Mouse (Mus musculus) cerebellum, postnatal 4 days (tissue): ENCODE results near the gene Flad1.

ENCODE experiments used
- DNase-seq, 2 experiments: peaks; one replicate each; pipeline ENCODE4 v3.0.0; 2022; ENCODE audit warnings: low spot score in 2 of 2, mixed read lengths in 1 of 2

Flad1 gene

DNA sequence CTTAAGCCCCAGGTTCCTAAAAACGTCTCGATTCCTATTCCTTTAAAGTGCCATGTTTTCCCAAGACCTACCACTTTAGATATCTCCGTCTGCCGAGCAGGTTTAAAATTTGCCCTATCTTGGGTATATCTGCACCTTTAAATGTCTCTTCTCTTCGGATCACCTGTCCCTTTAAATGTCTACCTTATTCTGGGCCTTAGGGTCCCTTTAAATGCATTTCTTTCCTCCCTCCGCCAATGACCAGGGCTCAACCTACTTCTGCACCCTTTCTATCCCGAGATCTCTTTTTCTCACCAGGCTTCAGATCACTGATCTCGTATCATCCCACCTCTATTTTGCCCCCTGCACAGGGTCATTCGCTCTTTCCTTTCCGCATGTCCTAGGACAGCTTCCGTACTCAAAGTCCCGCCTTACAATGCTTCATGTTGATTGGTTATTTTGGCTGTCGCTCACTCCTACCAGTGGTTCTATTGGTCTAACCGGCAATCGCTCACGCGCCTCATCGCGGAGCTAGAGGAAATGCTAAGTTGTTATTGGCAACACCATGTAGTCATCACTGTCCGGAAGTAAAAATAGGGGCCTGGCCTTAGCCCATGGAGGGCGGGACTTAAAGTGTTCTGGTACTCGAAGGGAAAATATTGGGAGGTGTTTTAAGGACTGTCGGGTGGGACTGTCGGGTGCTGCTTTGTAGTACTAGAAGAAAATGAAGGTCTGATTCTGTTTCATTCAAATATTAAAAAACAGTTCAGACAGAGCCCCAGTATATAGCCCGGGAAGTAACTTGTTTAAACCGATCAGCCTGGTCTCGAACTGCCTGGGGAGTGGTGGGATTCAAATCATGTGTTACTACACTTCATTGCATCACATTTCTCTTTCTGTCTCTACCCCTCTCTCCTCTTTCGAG is at the start of gene Flad1:
TSS of gene Flad1 (minus strand) at position 381 of the 904 bp plus-strand sequence.
- peak; percentile 97 to 100 for DNase-seq

- DNase-seq: peak; percentile 83 to 91
Observed at GRCm38 (mm10) chr3:89458965-89459807, 47.5 kb upstream of the Flad1 start.

DNA sequence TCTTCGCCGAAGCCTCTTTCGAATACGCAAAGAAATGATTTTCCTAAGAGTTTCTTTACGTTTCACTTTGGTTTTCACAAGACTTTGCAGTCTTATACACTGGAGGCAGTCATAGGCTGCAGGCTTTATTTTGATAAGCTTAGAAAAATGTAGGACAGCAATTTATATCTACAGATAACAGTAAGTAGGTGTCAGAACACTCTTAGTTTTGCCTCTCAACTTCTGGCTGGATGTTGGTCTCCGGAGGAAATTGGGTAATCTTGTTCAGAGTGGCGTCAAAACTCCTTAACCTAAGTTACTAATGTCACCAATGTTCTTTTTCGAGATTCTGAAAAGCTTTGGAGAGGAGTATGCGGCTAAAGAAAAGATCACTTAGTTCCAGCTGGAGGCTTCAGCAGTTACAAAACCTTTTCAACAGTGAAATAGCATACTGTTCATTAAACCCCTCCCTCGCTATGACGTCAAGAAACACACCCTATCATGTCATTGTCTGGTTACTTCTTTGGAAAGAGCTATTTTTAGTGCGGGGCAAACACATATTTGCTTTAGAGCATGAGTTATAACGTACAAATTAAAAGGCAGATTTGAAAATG is 46.8 kb upstream of the Flad1 start:
- no peak for DNase-seq

GRCm38 (mm10) chr3:89456726-89457665 is 45.3 kb upstream of the Flad1 start:
- DNase-seq: peak in 1 of 2 experiments; percentile 52

DNA sequence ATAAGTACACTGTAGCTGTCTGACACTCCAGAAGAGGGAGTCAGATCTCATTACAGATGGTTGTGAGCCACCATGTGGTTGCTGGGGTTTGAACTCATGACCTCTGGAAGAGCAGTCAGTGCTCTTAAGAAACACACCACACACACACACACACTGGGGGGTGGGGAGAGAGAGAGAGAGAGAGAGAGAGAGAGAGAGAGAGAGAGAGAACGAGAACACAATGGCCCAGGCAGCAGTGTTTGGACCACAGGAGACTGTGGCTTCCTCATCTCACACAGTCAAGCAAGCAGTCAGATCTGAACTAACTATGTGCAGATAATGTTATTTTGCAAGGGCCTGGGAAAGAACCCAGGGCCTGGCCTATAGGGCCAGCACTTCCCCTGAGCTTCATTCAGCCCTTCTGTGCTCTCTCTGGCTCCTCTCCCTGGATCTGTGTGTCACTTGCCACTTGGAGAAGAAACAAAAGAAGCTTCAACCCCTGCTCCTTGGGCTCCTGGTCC is 44.2 kb upstream of the Flad1 start:
- no peak for DNase-seq

DNA sequence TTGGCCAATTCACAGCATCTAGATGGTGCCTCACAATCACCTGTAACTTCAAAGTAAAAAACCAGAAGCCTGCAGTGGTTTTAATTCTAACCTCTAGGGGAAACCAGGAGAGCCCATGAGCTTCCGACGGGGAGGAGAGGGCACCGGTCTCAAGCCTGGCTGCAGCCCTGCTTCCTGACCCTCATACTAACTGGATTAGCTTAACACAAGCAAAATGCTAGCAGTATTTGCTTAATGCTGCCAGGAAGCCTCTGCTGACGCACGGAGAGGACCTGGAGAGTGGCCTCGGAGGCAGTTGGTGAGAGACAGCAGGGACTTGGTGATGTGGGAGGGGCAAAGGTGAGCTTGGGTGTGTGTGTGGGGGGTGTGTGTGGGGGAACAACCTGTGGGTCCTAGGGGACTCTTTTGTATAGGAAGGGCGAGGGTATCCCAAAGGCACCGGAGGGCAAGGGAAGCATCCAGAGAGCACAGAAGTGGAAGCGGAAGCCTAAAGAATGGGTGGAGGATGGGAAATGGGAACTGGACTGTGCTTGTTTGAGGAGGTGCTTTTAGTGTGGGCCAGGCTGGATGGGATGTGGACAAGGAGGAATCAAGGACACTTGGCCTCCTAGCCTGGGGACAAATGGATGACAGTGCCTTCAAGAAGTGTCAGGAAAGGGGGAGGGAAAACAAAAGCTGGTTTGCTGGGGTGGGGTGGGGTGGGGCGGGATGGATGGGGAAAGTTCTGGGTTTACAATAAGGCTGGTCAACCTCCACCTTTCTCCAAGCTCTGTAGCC is 42.9 kb upstream of the Flad1 start, which contains the start of gene Pmvk:
TSS of gene Pmvk (plus strand) at position 141 of the 777 bp plus-strand sequence.
- DNase-seq: no peak

- no peak for DNase-seq
Observed at GRCm38 (mm10) chr3:89451916-89452315, 40.2 kb upstream of the Flad1 start.

DNA sequence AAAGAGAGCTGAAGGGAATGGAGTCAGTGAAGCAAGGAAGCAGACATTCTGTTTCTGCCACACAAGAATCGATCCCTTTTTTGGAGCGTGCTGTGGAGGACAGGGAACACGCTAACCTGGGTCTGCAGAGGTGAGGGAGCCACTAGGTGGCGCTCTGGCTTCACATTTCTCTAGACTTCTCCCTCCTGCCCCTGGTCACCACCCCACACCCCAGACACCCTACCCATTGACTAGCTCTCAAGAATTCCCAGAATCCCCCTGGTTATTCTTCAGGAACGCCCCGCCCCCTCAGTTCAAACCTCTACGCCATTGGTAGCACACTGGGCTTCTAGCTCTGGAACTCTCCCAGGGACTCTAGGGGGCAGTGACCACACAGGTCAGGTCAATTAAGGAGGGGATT is 37.9 kb upstream of the Flad1 start:
- peak; percentile 51 to 69 for DNase-seq

DNA sequence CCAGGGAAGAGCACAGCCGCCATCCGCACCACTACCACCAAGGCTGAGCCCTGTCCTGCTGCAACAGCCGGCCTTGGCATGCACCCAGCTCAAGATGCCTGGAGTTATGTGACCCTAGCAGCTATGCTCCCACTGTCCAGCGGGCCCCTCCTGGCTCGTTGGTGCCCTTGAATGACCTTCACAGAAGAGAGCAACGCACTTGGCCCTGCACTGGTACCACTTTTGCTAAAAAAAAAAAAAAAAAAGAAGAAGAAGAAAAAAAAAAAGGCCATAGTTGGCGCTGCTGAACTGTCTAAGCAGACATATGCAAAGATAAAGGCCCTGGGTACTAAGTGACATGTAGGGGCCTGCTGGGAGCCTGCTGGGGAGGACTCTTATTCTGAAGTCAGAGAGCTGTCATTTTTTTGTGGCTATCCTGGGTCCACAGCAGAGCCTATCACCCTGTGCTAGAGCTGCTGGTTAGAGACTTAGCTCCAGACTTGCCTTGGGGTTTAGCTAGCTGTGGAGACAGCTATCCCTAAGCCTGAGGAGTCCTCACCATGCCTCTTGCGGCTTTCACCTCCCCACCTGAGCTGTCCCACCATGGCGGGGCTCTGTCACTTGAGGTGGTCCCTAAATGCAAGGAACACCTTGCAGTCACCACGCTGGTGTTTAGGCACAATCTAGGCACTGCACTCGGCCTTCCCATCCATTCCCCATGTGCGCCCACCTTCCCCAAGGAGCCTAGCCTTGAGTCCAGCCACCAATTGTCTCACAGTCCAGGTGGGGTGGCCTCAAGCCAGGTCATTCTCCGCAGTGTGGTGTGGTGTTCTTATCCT is 37.3 kb upstream of the Flad1 start:
- DNase-seq: peak in 1 of 2 experiments; percentile 25

- DNase-seq: no peak
Observed at GRCm38 (mm10) chr3:89440691-89441090, 29.0 kb upstream of the Flad1 start.

- DNase-seq: no peak
Observed at GRCm38 (mm10) chr3:89437269-89437668, 25.6 kb upstream of the Flad1 start.

DNA sequence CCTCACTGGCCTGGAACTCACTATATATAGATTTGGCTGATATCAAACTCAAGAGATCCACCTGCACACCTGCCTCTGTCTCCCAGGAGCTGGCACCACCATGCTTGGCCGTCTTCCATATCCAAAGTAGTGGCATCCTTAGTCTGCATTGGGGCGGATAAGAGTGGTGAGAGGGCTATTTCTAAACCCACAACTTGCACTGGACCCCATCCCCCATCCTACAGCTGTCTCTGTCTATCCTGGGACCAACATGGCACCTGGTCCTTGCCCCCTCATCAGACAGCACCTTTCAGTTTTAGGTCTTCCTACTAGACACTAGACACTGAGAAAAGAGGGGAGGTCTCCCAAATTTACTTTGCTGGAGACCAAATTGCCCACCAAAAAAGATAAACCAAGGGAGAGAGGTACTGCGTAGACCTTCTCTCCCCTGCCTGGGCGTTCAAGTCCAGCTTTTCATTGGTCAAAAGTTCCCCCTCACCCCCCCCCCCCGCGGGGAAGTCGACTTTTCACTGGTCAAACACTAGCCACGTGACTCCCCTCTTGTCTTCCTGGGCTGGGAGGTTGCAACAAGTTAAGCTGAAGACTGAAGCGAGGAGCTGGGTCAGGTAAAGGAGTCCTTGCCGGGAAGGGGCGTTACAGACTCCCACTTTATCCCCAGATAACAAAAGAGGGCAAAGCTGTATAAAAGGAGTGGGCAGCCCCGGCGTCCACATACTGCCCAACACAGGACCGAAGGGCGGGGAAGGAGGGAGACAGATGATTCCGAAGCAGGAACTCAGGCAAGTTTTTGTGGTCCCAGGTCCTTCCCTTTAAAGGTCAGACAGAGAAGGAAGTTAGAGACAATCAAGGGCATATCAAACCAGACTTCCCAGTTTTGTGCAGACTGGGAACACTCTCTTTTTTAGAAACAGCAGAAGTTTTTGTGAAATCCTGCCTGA is 24.8 kb upstream of the Flad1 start, which contains the start of gene Pbxip1:
TSS of gene Pbxip1 (plus strand) at position 531 of the 938 bp plus-strand sequence.
- DNase-seq: no peak

DNA sequence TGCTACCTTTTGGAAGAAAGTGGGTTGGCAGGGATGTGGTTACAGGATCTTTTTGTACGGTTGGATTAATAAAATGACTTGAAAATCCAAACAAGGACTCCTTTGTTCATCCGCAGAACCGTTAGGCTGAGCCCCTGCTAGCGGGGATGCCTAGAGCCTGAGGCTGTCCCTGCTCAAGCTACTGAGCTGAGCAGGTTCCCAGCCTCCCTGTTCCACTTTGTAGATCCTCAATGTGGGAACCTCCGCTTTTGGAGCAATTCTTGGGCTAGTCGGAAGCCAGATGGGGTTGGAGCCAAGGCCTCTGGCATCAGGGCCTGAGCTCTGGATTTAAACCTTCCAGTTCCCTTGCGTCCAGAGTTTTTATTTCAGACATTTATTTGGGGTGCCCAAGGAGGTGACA is 23.4 kb upstream of the Flad1 start:
- DNase-seq: no peak

GRCm38 (mm10) chr3:89434532-89434931 is 22.9 kb upstream of the Flad1 start:
- DNase-seq: no peak

DNA sequence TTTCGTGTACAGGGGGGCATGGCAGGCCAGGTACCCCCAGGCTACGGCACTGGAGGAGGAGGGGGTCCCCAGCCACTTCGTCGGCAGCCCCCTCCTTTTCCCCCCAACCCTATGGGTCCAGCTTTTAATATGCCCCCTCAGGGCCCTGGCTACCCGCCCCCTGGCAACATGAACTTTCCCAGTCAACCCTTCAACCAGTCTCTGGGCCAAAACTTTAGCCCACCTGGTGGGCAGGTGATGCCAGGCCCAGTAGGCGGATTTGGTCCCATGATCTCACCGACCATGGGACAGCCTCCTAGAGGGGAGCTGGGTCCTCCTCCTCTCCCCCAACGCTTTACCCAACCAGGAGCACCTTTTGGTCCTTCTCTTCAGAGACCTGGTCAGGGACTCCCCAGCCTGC is 20.9 kb upstream of the Flad1 start:
- DNase-seq: no peak

DNA sequence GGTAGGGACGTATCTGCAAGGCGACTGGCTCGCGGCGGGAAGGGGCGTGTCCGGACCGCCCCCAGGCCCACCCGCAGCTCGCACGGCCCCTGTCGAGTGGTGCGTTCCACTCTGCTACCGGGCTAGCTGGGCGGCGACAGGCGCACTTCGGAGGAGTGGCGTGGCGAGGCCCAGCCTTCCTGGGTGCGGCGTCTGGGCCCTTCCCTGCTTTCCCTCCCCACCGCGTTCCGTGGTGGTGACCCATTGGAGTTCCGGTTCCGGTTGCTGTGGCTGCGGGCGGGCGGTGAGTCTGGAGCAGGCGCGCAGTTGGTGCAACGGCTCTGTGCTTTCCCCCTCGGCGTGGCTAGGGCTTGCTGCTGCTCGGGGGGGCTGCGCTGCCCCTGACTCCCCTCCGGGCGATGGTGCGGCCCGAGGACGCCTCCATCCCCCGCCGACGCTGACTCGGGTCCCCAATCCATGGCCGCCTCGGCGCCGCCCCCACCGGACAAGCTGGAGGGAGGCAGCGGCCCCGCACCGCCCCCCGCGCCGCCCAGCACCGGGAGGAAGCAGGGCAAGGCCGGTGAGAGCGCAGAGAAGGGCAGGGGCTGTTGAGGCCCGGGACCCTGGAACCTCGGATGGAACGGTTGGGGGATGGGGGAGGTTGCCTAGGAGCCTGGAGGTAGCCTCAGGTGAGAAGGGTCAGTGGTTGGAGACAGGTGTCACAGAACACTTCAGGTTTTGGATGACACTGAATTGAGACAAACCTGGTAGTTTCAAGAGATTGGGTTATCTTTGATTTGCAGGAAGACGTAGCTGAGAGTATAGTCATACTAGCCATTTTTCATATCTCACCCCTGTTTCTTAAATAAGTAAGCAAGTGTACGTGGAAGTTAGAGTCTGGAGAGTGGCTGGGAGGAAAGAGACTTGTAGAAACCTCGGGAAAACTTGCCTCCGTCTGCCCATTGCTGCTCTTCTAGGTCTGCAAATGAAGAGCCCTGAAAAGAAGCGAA is 18.8 kb upstream of the Flad1 start, which contains the start of gene Pygo2:
TSS of gene Pygo2 (plus strand) at position 44 of the 989 bp plus-strand sequence.
- DNase-seq: peak; percentile 87 to 92
